Mouse (Mus musculus): ENCODE measurements around the gene Tac2. TPM values are rescaled to one million over a fixed set of nuclear protein-coding genes. Genes with fewer than 3 reads are reported as not detected.

Gene Tac2
- polyA plus RNA-seq, 1 experiment from 2014 or later, result 2.2 TPM

DNA sequence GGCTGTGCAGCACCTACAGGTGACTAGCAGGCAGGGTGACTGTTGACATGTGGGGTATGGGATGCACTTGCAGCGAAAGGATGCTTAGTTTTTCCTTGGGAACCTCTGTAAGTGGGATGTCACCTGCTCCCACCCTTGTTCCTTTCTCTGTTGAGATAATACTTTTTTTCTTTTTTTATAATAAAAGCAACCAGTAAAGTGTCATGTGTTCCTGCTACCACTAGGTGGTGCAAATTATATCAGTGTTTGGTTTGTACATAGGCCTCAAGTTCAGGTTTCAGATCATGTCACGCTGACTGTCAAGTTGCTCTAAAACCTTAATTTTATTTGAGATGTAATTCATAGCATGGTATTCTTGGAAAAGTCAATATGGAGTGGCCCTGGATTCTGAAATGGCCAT is 29.6 kb upstream of the Tac2 start:
- Histone ChIP-seq H3K4me3 (ENCODE audit: low read length) (no peak overlapping the region), H3K4me1 (ENCODE audit: control insufficient read depth, insufficient read depth, low read length) (peaks cover 4% of the 10 kb centered on the region; the same call in 1 of the 2 replicates), H3K27me3 (replicated peaks; ENCODE audit: control insufficient read depth, insufficient read depth, low read length) (no peaks in the 10 kb centered on the region), H3K4me2 (ENCODE audit: low read depth, low read length) (no peak overlapping the region), H3K9ac (ENCODE audit: low read depth, low read length) (no peak overlapping the region), H3K36me3 (ENCODE audit: control insufficient read depth, insufficient read depth, low read length) (no peaks in the 10 kb centered on the region), H3K9me3 (ENCODE audit: control insufficient read depth, low read length) (no peaks in the 10 kb centered on the region), H3K27ac (ENCODE audit: low read length) (no peak overlapping the region)
- 54% methylated on average over 2 of the region's 2 CpGs for WGBS
- ATAC-seq, result 0 out of 2 replicates have a peak, but pooled peaks have one; percentile 31

DNA sequence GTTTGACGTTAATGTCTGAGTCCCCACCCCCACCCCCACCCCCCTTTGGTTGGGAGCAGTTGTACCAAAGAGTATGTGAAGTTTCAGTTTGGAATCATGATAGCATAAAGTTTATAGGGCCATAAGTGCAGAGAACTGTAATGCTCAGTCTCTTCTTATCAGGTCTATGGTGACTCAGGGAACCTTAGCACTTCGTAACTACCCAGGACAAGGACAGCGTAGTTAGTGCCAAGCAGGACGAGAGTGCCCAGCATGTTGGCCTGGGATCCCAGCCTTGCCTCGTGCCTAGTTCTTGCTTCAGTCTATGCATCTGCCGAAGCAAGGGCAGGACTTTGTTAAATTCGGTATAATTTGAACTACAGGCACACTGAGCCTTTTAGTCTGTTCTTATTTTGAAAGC is 28.5 kb upstream of the Tac2 start:
- H3K27ac ChIP-seq (ENCODE audit: low read length), result no peak overlapping the region
- no peaks in the 10 kb centered on the region for H3K27me3 ChIP-seq (replicated peaks; ENCODE audit: control insufficient read depth, insufficient read depth, low read length)
- 83% methylated on average over 7 of the region's 7 CpGs for WGBS
- no peaks in the 10 kb centered on the region for H3K9me3 ChIP-seq (ENCODE audit: control insufficient read depth, low read length)
- H3K36me3 ChIP-seq (ENCODE audit: control insufficient read depth, insufficient read depth, low read length), result no peaks in the 10 kb centered on the region
- no peak overlapping the region for H3K4me2 ChIP-seq (ENCODE audit: low read depth, low read length)
- H3K9ac ChIP-seq (ENCODE audit: low read depth, low read length), result no peak overlapping the region
- H3K4me1 ChIP-seq (ENCODE audit: control insufficient read depth, insufficient read depth, low read length), result peaks cover 4% of the 10 kb centered on the region; the same call in 1 of the 2 replicates
- ATAC-seq, result peak; percentile 79
- H3K4me3 ChIP-seq (ENCODE audit: low read length), result no peak overlapping the region

DNA sequence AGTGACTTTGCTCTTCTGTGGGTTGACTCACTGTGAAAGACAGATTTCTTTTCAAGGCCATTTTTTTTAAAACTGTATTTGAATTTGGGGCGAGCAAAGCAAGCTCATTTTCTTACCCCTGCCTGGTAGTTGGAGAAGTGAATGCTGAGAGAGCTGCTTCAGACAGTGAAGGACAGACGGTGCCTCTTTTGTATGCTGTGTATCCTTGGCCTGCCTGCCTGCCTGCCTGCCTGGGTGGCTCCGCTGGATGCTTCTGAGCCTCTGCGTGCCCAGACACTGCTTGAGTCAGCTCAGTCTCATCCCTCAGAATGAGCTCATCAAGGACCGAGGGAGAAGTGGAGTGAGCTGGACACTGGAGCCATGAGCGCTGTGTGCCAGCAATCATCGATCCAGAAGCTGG is 25.3 kb upstream of the Tac2 start:
- H3K27me3 ChIP-seq (replicated peaks; ENCODE audit: control insufficient read depth, insufficient read depth, low read length), result no peaks in the 10 kb centered on the region
- no peak for ATAC-seq
- no peaks in the 10 kb centered on the region for H3K9me3 ChIP-seq (ENCODE audit: control insufficient read depth, low read length)
- no peak overlapping the region for H3K27ac ChIP-seq (ENCODE audit: low read length)
- no peaks in the 10 kb centered on the region for H3K36me3 ChIP-seq (ENCODE audit: control insufficient read depth, insufficient read depth, low read length)
- H3K4me2 ChIP-seq (ENCODE audit: low read depth, low read length), result no peak overlapping the region
- 91% methylated on average over 7 of the region's 7 CpGs for WGBS
- peaks cover 4% of the 10 kb centered on the region; the same call in 1 of the 2 replicates for H3K4me1 ChIP-seq (ENCODE audit: control insufficient read depth, insufficient read depth, low read length)
- no peak overlapping the region for H3K4me3 ChIP-seq (ENCODE audit: low read length)
- H3K9ac ChIP-seq (ENCODE audit: low read depth, low read length), result no peak overlapping the region

DNA sequence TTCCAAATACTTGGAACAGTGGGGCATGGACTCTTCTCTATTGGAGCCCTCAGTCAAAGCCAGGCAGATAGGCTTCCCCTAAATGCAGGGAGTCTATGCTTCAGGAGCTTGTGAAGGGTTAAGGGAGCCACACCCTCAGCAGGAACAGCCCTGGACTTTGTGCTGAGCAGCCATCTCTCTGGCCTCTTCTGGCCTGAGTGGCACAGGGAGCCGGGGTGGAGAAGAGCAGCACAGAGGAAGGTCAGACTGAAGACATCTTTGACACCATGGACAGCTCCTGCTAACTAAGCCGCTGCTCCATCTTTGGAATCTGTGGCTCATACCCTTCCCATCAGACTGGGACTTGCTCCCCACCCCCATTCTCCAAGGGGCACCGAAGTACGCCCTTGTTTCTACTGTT is 21.0 kb upstream of the Tac2 start:
- H3K9ac ChIP-seq (ENCODE audit: low read depth, low read length), result no peak overlapping the region; the same call in 1 of the 2 replicates
- H3K36me3 ChIP-seq (ENCODE audit: control insufficient read depth, insufficient read depth, low read length), result no peaks in the 10 kb centered on the region
- no peaks in the 10 kb centered on the region for H3K9me3 ChIP-seq (ENCODE audit: control insufficient read depth, low read length)
- H3K4me2 ChIP-seq (ENCODE audit: low read depth, low read length), result peak overlapping the region; percentile 29
- WGBS, result 28% methylated on average over 4 of the region's 4 CpGs
- peak overlapping the region; percentile 38 for H3K4me3 ChIP-seq (ENCODE audit: low read length)
- peak overlapping the region; percentile 53; the same call in 1 of the 2 replicates for H3K27ac ChIP-seq (ENCODE audit: low read length)
- peak; percentile 82 for ATAC-seq
- peaks cover 6% of the 10 kb centered on the region for H3K4me1 ChIP-seq (ENCODE audit: control insufficient read depth, insufficient read depth, low read length)
- H3K27me3 ChIP-seq (replicated peaks; ENCODE audit: control insufficient read depth, insufficient read depth, low read length), result no peaks in the 10 kb centered on the region

DNA sequence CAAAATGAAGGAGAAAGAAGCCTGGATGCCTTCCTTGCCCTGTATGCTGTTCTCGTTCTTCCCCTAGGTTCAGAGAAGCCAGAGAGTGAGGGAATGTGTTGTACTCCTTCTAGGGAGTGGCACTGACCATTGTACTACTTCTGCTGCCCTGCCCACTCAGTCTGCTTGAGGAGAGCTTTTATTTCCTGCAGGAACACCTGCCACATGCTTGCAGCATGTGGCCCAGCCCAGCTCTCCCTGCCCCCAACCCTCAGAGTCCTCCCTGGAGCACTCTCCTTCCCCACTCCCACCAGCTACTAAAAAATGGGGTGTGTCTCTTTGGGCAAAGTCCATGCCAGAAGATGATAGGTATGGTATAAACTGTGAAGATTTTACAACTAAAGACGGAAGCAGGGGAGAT is 20.0 kb upstream of the Tac2 start:
- Histone ChIP-seq H3K27ac (ENCODE audit: low read length) (peak overlapping the region; percentile 53), H3K9me3 (ENCODE audit: control insufficient read depth, low read length) (no peaks in the 10 kb centered on the region), H3K9ac (ENCODE audit: low read depth, low read length) (no peak overlapping the region), H3K4me3 (ENCODE audit: low read length) (peak overlapping the region; percentile 38), H3K27me3 (replicated peaks; ENCODE audit: control insufficient read depth, insufficient read depth, low read length) (no peaks in the 10 kb centered on the region), H3K36me3 (ENCODE audit: control insufficient read depth, insufficient read depth, low read length) (no peaks in the 10 kb centered on the region), H3K4me2 (ENCODE audit: low read depth, low read length) (peak overlapping the region; percentile 29), H3K4me1 (ENCODE audit: control insufficient read depth, insufficient read depth, low read length) (peaks cover 6% of the 10 kb centered on the region)
- ATAC-seq, result peak; percentile 91
- 43% methylated on average over 2 of the region's 2 CpGs for WGBS

- Histone ChIP-seq H3K4me3 (ENCODE audit: low read length) (peak within 1 kb of the TSS; percentile 38), H3K36me3 (ENCODE audit: control insufficient read depth, insufficient read depth, low read length) (no peaks in the 10 kb centered on the region), H3K4me1 (ENCODE audit: control insufficient read depth, insufficient read depth, low read length) (peaks cover 6% of the 10 kb centered on the region), H3K9ac (ENCODE audit: low read depth, low read length) (no peak within 1 kb of the TSS), H3K27ac (ENCODE audit: low read length) (peak within 1 kb of the TSS; percentile 53), H3K9me3 (ENCODE audit: control insufficient read depth, low read length) (no peaks in the 10 kb centered on the region), H3K4me2 (ENCODE audit: low read depth, low read length) (peak within 1 kb of the TSS; percentile 35), H3K27me3 (replicated peaks; ENCODE audit: control insufficient read depth, insufficient read depth, low read length) (no peaks in the 10 kb centered on the region)
- peak; percentile 3; the same call in 1 of the 2 replicates for ATAC-seq
- 54% methylated on average over 2 of the region's 2 CpGs for WGBS
These were observed 19.5 kb upstream of the Tac2 start, which contains the start of gene Myo1a for GRCm38 (mm10) chr10:127704766-127705220. Gene Myo1a, plus strand, starts transcription at chr10:127705170.

DNA sequence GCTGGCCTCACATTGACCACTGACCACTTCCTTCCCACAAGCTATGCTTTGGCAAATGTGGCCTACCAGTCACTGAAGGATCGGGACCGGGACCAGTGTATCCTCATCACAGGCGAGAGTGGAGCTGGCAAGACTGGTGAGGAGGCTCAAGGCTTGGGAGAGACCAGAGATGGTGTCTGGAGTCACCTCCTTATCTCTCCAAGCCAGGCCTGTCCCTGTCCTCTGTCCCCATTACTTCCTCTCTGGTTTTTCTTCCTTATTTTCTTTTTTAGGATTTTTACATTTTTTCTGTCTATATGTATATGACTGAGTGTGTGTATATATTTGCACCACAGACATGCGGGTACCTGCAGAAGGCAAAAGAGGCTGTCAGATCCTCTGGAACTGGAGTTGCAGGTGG is 18.5 kb upstream of the Tac2 start:
- Histone ChIP-seq H3K27me3 (replicated peaks; ENCODE audit: control insufficient read depth, insufficient read depth, low read length) (no peaks in the 10 kb centered on the region), H3K4me1 (ENCODE audit: control insufficient read depth, insufficient read depth, low read length) (peaks cover 6% of the 10 kb centered on the region), H3K27ac (ENCODE audit: low read length) (no peak overlapping the region), H3K9ac (ENCODE audit: low read depth, low read length) (no peak overlapping the region), H3K4me2 (ENCODE audit: low read depth, low read length) (no peak overlapping the region), H3K4me3 (ENCODE audit: low read length) (no peak overlapping the region), H3K36me3 (ENCODE audit: control insufficient read depth, insufficient read depth, low read length) (no peaks in the 10 kb centered on the region), H3K9me3 (ENCODE audit: control insufficient read depth, low read length) (no peaks in the 10 kb centered on the region)
- no peak for ATAC-seq
- 90% methylated on average over 4 of the region's 4 CpGs for WGBS

GRCm38 (mm10) chr10:127707721-127708120 is 16.6 kb upstream of the Tac2 start:
- H3K27ac ChIP-seq (ENCODE audit: low read length), result no peak overlapping the region
- no peak overlapping the region for H3K4me2 ChIP-seq (ENCODE audit: low read depth, low read length)
- no peaks in the 10 kb centered on the region for H3K9me3 ChIP-seq (ENCODE audit: control insufficient read depth, low read length)
- H3K4me3 ChIP-seq (ENCODE audit: low read length), result no peak overlapping the region
- no peaks in the 10 kb centered on the region for H3K27me3 ChIP-seq (replicated peaks; ENCODE audit: control insufficient read depth, insufficient read depth, low read length)
- H3K9ac ChIP-seq (ENCODE audit: low read depth, low read length), result no peak overlapping the region
- 81% methylated on average over 7 of the region's 7 CpGs for WGBS
- no peak for ATAC-seq
- no peaks in the 10 kb centered on the region for H3K36me3 ChIP-seq (ENCODE audit: control insufficient read depth, insufficient read depth, low read length)
- peaks cover 6% of the 10 kb centered on the region for H3K4me1 ChIP-seq (ENCODE audit: control insufficient read depth, insufficient read depth, low read length)

- H3K9me3 ChIP-seq (ENCODE audit: control insufficient read depth, low read length), result no peaks in the 10 kb centered on the region
- H3K4me2 ChIP-seq (ENCODE audit: low read depth, low read length), result no peak overlapping the region
- no peaks in the 10 kb centered on the region for H3K36me3 ChIP-seq (ENCODE audit: control insufficient read depth, insufficient read depth, low read length)
- 84% methylated on average over 3 of the region's 3 CpGs for whole genome bisulfite sequencing
- no peak overlapping the region for H3K9ac ChIP-seq (ENCODE audit: low read depth, low read length)
- H3K27me3 ChIP-seq (replicated peaks; ENCODE audit: control insufficient read depth, insufficient read depth, low read length), result no peaks in the 10 kb centered on the region
- H3K4me1 ChIP-seq (ENCODE audit: control insufficient read depth, insufficient read depth, low read length), result peaks cover 6% of the 10 kb centered on the region
- no peak overlapping the region for H3K4me3 ChIP-seq (ENCODE audit: low read length)
- ATAC-seq, result no peak
- H3K27ac ChIP-seq (ENCODE audit: low read length), result no peak overlapping the region
These were observed 15.4 kb upstream of the Tac2 start for GRCm38 (mm10) chr10:127708850-127709370.

- 79% methylated on average over 13 of the region's 13 CpGs for WGBS
- H3K4me3 ChIP-seq (ENCODE audit: low read length), result no peak overlapping the region
- ATAC-seq, result no peak
These were observed 13.9 kb upstream of the Tac2 start for GRCm38 (mm10) chr10:127710331-127710730.

More at GRCm38 (mm10) chr10:127710331-127710730, 13.9 kb upstream of the Tac2 start:
- no peak overlapping the region for H3K27ac ChIP-seq (ENCODE audit: low read length)
- no peaks in the 10 kb centered on the region for H3K27me3 ChIP-seq (replicated peaks; ENCODE audit: control insufficient read depth, insufficient read depth, low read length)
- H3K36me3 ChIP-seq (ENCODE audit: control insufficient read depth, insufficient read depth, low read length), result no peaks in the 10 kb centered on the region
- no peak overlapping the region for H3K9ac ChIP-seq (ENCODE audit: low read depth, low read length)
- H3K4me2 ChIP-seq (ENCODE audit: low read depth, low read length), result no peak overlapping the region
- no peaks in the 10 kb centered on the region; the same call in none of the 2 replicates for H3K4me1 ChIP-seq (ENCODE audit: control insufficient read depth, insufficient read depth, low read length)
- no peaks in the 10 kb centered on the region for H3K9me3 ChIP-seq (ENCODE audit: control insufficient read depth, low read length)
